Mouse (Mus musculus): Measurements from ENCODE around the gene Rnf168. TPM values are rescaled to one million over a fixed set of nuclear protein-coding genes. Genes with fewer than 3 reads are reported as not detected.
A peak's percentile ranks its signal among the peaks of the same experiment; 100 is the strongest.
"Not testable (repeated sequence)": the region's sequence is repeated elsewhere in the genome, so short reads cannot be mapped to it uniquely, and the experiment has no call there.

The Rnf168 gene
- polyA plus RNA-seq, 1 experiment from 2014 or later: 26.9 TPM

- no peak within 1 kb of the TSS for H3K4me3 ChIP-seq (ENCODE audit: low read length)
- ATAC-seq (ENCODE audit: low read depth): no peak
- no peaks in the 10 kb centered on the region for H3K9me3 ChIP-seq (ENCODE audit: control insufficient read depth, low read length)
- no peaks in the 10 kb centered on the region for H3K27me3 ChIP-seq (ENCODE audit: control insufficient read depth, insufficient read depth, low read depth, low read length)
- no peak within 1 kb of the TSS for H3K27ac ChIP-seq (ENCODE audit: low read length)
- H3K4me2 ChIP-seq (ENCODE audit: low read depth, low read length): no peak within 1 kb of the TSS
- H3K4me1 ChIP-seq (replicated peaks; ENCODE audit: control insufficient read depth, insufficient read depth, low read length): no peaks in the 10 kb centered on the region
- no peak within 1 kb of the TSS for H3K9ac ChIP-seq (ENCODE audit: low read length)
- no peaks in the 10 kb centered on the region for H3K36me3 ChIP-seq (ENCODE audit: control insufficient read depth, insufficient read depth, low read length)
- WGBS: 81% methylated on average over 11 of the region's 11 CpGs
Observed at GRCm38 (mm10) chr16:32271291-32271690, 6.0 kb upstream of the Rnf168 start, which contains the start of gene Smco1. TSS of gene Smco1 (plus strand) at chr16:32271468.

- Histone ChIP-seq H3K4me1 (replicated peaks; ENCODE audit: control insufficient read depth, insufficient read depth, low read length) (peaks cover under 1% of the 10 kb centered on the region; the same call in 1 of the 2 replicates), H3K9me3 (ENCODE audit: control insufficient read depth, low read length) (no peaks in the 10 kb centered on the region), H3K36me3 (ENCODE audit: control insufficient read depth, insufficient read depth, low read length) (no peaks in the 10 kb centered on the region), H3K4me3 (ENCODE audit: low read length) (no peak overlapping the region), H3K9ac (ENCODE audit: low read length) (no peak overlapping the region), H3K27ac (ENCODE audit: low read length) (no peak overlapping the region), H3K4me2 (ENCODE audit: low read depth, low read length) (no peak overlapping the region), H3K27me3 (ENCODE audit: control insufficient read depth, insufficient read depth, low read depth, low read length) (no peaks in the 10 kb centered on the region)
- WGBS: 45% methylated on average over 9 of the region's 9 CpGs
- no peak for ATAC-seq (ENCODE audit: low read depth)
Observed at GRCm38 (mm10) chr16:32273338-32273737, 3.9 kb upstream of the Rnf168 start.

GRCm38 (mm10) chr16:32275041-32275440 is 2.2 kb upstream of the Rnf168 start:
- Histone ChIP-seq H3K4me3 (ENCODE audit: low read length) (no peak overlapping the region), H3K4me1 (replicated peaks; ENCODE audit: control insufficient read depth, insufficient read depth, low read length) (peaks cover 10% of the 10 kb centered on the region), H3K27me3 (ENCODE audit: control insufficient read depth, insufficient read depth, low read depth, low read length) (no peaks in the 10 kb centered on the region), H3K4me2 (ENCODE audit: low read depth, low read length) (no peak overlapping the region), H3K27ac (ENCODE audit: low read length) (no peak overlapping the region), H3K9ac (ENCODE audit: low read length) (no peak overlapping the region), H3K36me3 (ENCODE audit: control insufficient read depth, insufficient read depth, low read length) (peaks cover 4% of the 10 kb centered on the region), H3K9me3 (ENCODE audit: control insufficient read depth, low read length) (peaks cover under 1% of the 10 kb centered on the region)
- 83% methylated on average over 6 of the region's 6 CpGs for WGBS
- ATAC-seq (ENCODE audit: low read depth): no peak

- Histone ChIP-seq H3K9ac (ENCODE audit: low read length) (no peak overlapping the region), H3K27me3 (ENCODE audit: control insufficient read depth, insufficient read depth, low read depth, low read length) (no peaks in the 10 kb centered on the region), H3K9me3 (ENCODE audit: control insufficient read depth, low read length) (peaks cover 4% of the 10 kb centered on the region), H3K4me1 (replicated peaks; ENCODE audit: control insufficient read depth, insufficient read depth, low read length) (peaks cover 10% of the 10 kb centered on the region), H3K4me3 (ENCODE audit: low read length) (no peak overlapping the region), H3K36me3 (ENCODE audit: control insufficient read depth, insufficient read depth, low read length) (peaks cover 9% of the 10 kb centered on the region), H3K4me2 (ENCODE audit: low read depth, low read length) (no peak overlapping the region), H3K27ac (ENCODE audit: low read length) (no peak overlapping the region)
- ATAC-seq (ENCODE audit: low read depth): no peak
- WGBS: 71% methylated on average over 1 of the region's 1 CpGs
Observed at GRCm38 (mm10) chr16:32275830-32276229, 1.4 kb upstream of the Rnf168 start.

GRCm38 (mm10) chr16:32278396-32278795 is 1.1 kb downstream of the Rnf168 start:
- Histone ChIP-seq H3K4me1 (replicated peaks; ENCODE audit: control insufficient read depth, insufficient read depth, low read length) (peaks cover 10% of the 10 kb centered on the region), H3K27me3 (ENCODE audit: control insufficient read depth, insufficient read depth, low read depth, low read length) (no peaks in the 10 kb centered on the region), H3K36me3 (ENCODE audit: control insufficient read depth, insufficient read depth, low read length) (peaks cover 13% of the 10 kb centered on the region), H3K4me3 (ENCODE audit: low read length) (peak overlapping the region; percentile 81), H3K9me3 (ENCODE audit: control insufficient read depth, low read length) (peaks cover 4% of the 10 kb centered on the region), H3K27ac (ENCODE audit: low read length) (peak overlapping the region; percentile 98; the same call in 1 of the 2 replicates), H3K9ac (ENCODE audit: low read length) (peak overlapping the region; percentile 89), H3K4me2 (ENCODE audit: low read depth, low read length) (peak overlapping the region; percentile 73)
- WGBS: 26% methylated on average over 7 of the region's 7 CpGs
- no peak for ATAC-seq (ENCODE audit: low read depth)

- WGBS: 95% methylated on average over 8 of the region's 8 CpGs
- H3K9ac ChIP-seq (ENCODE audit: low read length): no peak overlapping the region
- H3K27ac ChIP-seq (ENCODE audit: low read length): no peak overlapping the region
- H3K27me3 ChIP-seq (ENCODE audit: control insufficient read depth, insufficient read depth, low read depth, low read length): no peaks in the 10 kb centered on the region
- H3K4me3 ChIP-seq (ENCODE audit: low read length): no peak overlapping the region
- peaks cover 22% of the 10 kb centered on the region for H3K36me3 ChIP-seq (ENCODE audit: control insufficient read depth, insufficient read depth, low read length)
- ATAC-seq (ENCODE audit: low read depth): no peak
- no peak overlapping the region for H3K4me2 ChIP-seq (ENCODE audit: low read depth, low read length)
- H3K9me3 ChIP-seq (ENCODE audit: control insufficient read depth, low read length): peaks cover 4% of the 10 kb centered on the region
- peaks cover 10% of the 10 kb centered on the region for H3K4me1 ChIP-seq (replicated peaks; ENCODE audit: control insufficient read depth, insufficient read depth, low read length)
Observed at GRCm38 (mm10) chr16:32280211-32280610, 3.0 kb downstream of the Rnf168 start.

- H3K4me1 ChIP-seq (replicated peaks; ENCODE audit: control insufficient read depth, insufficient read depth, low read length): peaks cover 10% of the 10 kb centered on the region
- no peak for ATAC-seq (ENCODE audit: low read depth)
- peaks cover 4% of the 10 kb centered on the region for H3K9me3 ChIP-seq (ENCODE audit: control insufficient read depth, low read length)
- no peak overlapping the region for H3K4me3 ChIP-seq (ENCODE audit: low read length)
- H3K27me3 ChIP-seq (ENCODE audit: control insufficient read depth, insufficient read depth, low read depth, low read length): no peaks in the 10 kb centered on the region
- no peak overlapping the region for H3K4me2 ChIP-seq (ENCODE audit: low read depth, low read length)
- peaks cover 32% of the 10 kb centered on the region for H3K36me3 ChIP-seq (ENCODE audit: control insufficient read depth, insufficient read depth, low read length)
- no peak overlapping the region for H3K27ac ChIP-seq (ENCODE audit: low read length)
- no peak overlapping the region for H3K9ac ChIP-seq (ENCODE audit: low read length)
Observed at GRCm38 (mm10) chr16:32282608-32283007, 5.3 kb downstream of the Rnf168 start.

- H3K4me1 ChIP-seq (replicated peaks; ENCODE audit: control insufficient read depth, insufficient read depth, low read length): no peaks in the 10 kb centered on the region
- no peaks in the 10 kb centered on the region for H3K27me3 ChIP-seq (ENCODE audit: control insufficient read depth, insufficient read depth, low read depth, low read length)
- ATAC-seq (ENCODE audit: low read depth): no peak
- no peak overlapping the region for H3K4me2 ChIP-seq (ENCODE audit: low read depth, low read length)
- H3K9me3 ChIP-seq (ENCODE audit: control insufficient read depth, low read length): no peaks in the 10 kb centered on the region; the same call in 1 of the 2 replicates
- no peak overlapping the region for H3K4me3 ChIP-seq (ENCODE audit: low read length)
- H3K36me3 ChIP-seq (ENCODE audit: control insufficient read depth, insufficient read depth, low read length): peaks cover 33% of the 10 kb centered on the region
- no peak overlapping the region for H3K27ac ChIP-seq (ENCODE audit: low read length)
- no peak overlapping the region for H3K9ac ChIP-seq (ENCODE audit: low read length)
- 93% methylated on average over 4 of the region's 4 CpGs for WGBS
Observed at GRCm38 (mm10) chr16:32291821-32292220, 14.6 kb downstream of the Rnf168 start.

- not testable (repeated sequence) for H3K27me3 ChIP-seq (ENCODE audit: control insufficient read depth, insufficient read depth, low read depth, low read length); ATAC-seq (ENCODE audit: low read depth); H3K9me3 ChIP-seq (ENCODE audit: control insufficient read depth, low read length); H3K4me2 ChIP-seq (ENCODE audit: low read depth, low read length); H3K9ac ChIP-seq (ENCODE audit: low read length); H3K4me1 ChIP-seq (replicated peaks; ENCODE audit: control insufficient read depth, insufficient read depth, low read length); H3K27ac ChIP-seq (ENCODE audit: low read length); H3K4me3 ChIP-seq (ENCODE audit: low read length)
- WGBS: 94% methylated on average over 4 of the region's 4 CpGs
- H3K36me3 ChIP-seq (ENCODE audit: control insufficient read depth, insufficient read depth, low read length): peaks cover 33% of the 10 kb centered on the region
Observed at GRCm38 (mm10) chr16:32299617-32300016, 22.4 kb downstream of the Rnf168 start.

- Histone ChIP-seq H3K36me3 (ENCODE audit: control insufficient read depth, insufficient read depth, low read length) (peaks cover 14% of the 10 kb centered on the region), H3K27ac (ENCODE audit: low read length) (no peak overlapping the region), H3K4me1 (replicated peaks; ENCODE audit: control insufficient read depth, insufficient read depth, low read length) (no peaks in the 10 kb centered on the region), H3K9me3 (ENCODE audit: control insufficient read depth, low read length) (no peaks in the 10 kb centered on the region), H3K9ac (ENCODE audit: low read length) (no peak overlapping the region), H3K4me3 (ENCODE audit: low read length) (no peak overlapping the region), H3K4me2 (ENCODE audit: low read depth, low read length) (no peak overlapping the region), H3K27me3 (ENCODE audit: control insufficient read depth, insufficient read depth, low read depth, low read length) (no peaks in the 10 kb centered on the region)
- no peak for ATAC-seq (ENCODE audit: low read depth)
- WGBS: 56% methylated on average over 1 of the region's 1 CpGs
Observed at GRCm38 (mm10) chr16:32303046-32303445, 25.8 kb downstream of the Rnf168 start.

Data from lung, embryonic 16.5 days (tissue).